In genomic region chr6:89644271-89645075, GRCm38 (mm10) we compare ENCODE assay signal across 8 mouse cellular contexts. TPM values are rescaled to one million over a fixed set of nuclear protein-coding genes. Genes with fewer than 3 reads are reported as not detected.
DNase-seq lines count a peak whose midpoint lies in the region; ATAC-seq lines count a peak whose summit lies in the region.

No protein-coding gene starts in this region.

- ATAC-seq in megakaryocyte progenitor cell, adult 5-6 weeks (replicated peaks; ENCODE audit: poor library complexity) = peak; percentile 79

- DNase-seq in adipocyte (ENCODE audit: low spot score) = peak; percentile 97
- peak; percentile 96 for DNase-seq in embryo, embryonic 10 days (ENCODE audit: low spot score)
- peak; percentile 88 for DNase-seq in gastrocnemius, postnatal 10 days
- peak; percentile 90 for DNase-seq in induced T-regulatory cell, adult 2 months (ENCODE audit: low read depth)
- peak; percentile 38 to 77 for DNase-seq in left cerebral cortex, adult 9 months (ENCODE audit: low spot score in 2 of 2)
- peak; percentile 73 for DNase-seq in right cerebral cortex, postnatal 14 days
- peak; percentile 89 to 92 for DNase-seq in urinary bladder, postnatal 4 days (ENCODE audit: low spot score in 2 of 2)

RNA-seq across cellular contexts. Expression of gene Txnrd3, which starts 0.7 kb away (rescaled TPM):
- 1 to 10 TPM; 9.1 TPM for total RNA-seq in gastrocnemius, postnatal 10 days (2021)
- 4.3 and 5.3 TPM in 2 replicates for total RNA-seq in megakaryocyte progenitor cell, adult 5-6 weeks (2015)
- total RNA-seq in megakaryocyte progenitor cell, adult 5-6 weeks (2017) = 9.3 and 9.6 TPM in 2 replicates

RNA-seq across cellular contexts. Expression of gene Chchd6, which starts 49.0 kb away (rescaled TPM):
- total RNA-seq in gastrocnemius, postnatal 10 days (2021) = 1 to 10 TPM; 5.3 to 5.7 TPM
- 19.3 and 19.7 TPM in 2 replicates for total RNA-seq in megakaryocyte progenitor cell, adult 5-6 weeks (2015)
- 8.8 and 10.3 TPM in 2 replicates for total RNA-seq in megakaryocyte progenitor cell, adult 5-6 weeks (2017)

Comparison
In these comparisons a context has a peak if more than half of its experiments do, and no peak if none do; other contexts are left out.
1. Peak in every context shown above with its lines: DNase-seq and ATAC-seq.